Mouse (Mus musculus): ENCODE results near the gene Lelp1. TPM values are rescaled to one million over a fixed set of nuclear protein-coding genes. Genes with fewer than 3 reads are reported as not detected.

Gene Lelp1
- not detected for total RNA-seq (2021)
- long read RNA-seq, experiment 1, result 0 reads
- long read RNA-seq, experiment 2, result 0 reads

- no peak for DNase-seq (ENCODE audit: low spot score in 2 of 2)
Measured at GRCm38 (mm10) chr3:92142644-92143043, at the start of gene Lelp1. TSS of gene Lelp1 (minus strand) at chr3:92142744.

GRCm38 (mm10) chr3:92176880-92177279 lies 34.3 kb upstream of the Lelp1 start:
- DNase-seq (ENCODE audit: low spot score in 2 of 2), result no peak

- DNase-seq (ENCODE audit: low spot score in 2 of 2), result no peak
Measured at GRCm38 (mm10) chr3:92169847-92170246, 27.3 kb upstream of the Lelp1 start.

GRCm38 (mm10) chr3:92153322-92153721 lies 10.8 kb upstream of the Lelp1 start:
- no peak for DNase-seq (ENCODE audit: low spot score in 2 of 2)

- peak in 1 of 2 experiments; percentile 12 for DNase-seq (ENCODE audit: low spot score in 2 of 2)
Measured at GRCm38 (mm10) chr3:92150631-92151277, 8.2 kb upstream of the Lelp1 start.

- no peak for DNase-seq (ENCODE audit: low spot score in 2 of 2)
Measured at GRCm38 (mm10) chr3:92147913-92148312, 5.4 kb upstream of the Lelp1 start.

- no peak for DNase-seq (ENCODE audit: low spot score in 2 of 2)
Measured at GRCm38 (mm10) chr3:92147420-92147819, 4.9 kb upstream of the Lelp1 start.

GRCm38 (mm10) chr3:92123847-92124246 lies 18.7 kb downstream of the Lelp1 start, which contains the start of gene Prr9:
TSS of gene Prr9 (minus strand) at chr3:92123947.
- DNase-seq (ENCODE audit: low spot score in 2 of 2), result no peak

GRCm38 (mm10) chr3:92120902-92121301 lies 21.6 kb downstream of the Lelp1 start:
- DNase-seq (ENCODE audit: low spot score in 2 of 2), result no peak

GRCm38 (mm10) chr3:92117930-92118329 lies 24.6 kb downstream of the Lelp1 start:
- no peak for DNase-seq (ENCODE audit: low spot score in 2 of 2)

GRCm38 (mm10) chr3:92111526-92111925 lies 31.0 kb downstream of the Lelp1 start:
- no peak for DNase-seq (ENCODE audit: low spot score in 2 of 2)

- DNase-seq (ENCODE audit: low spot score in 2 of 2), result no peak
Measured at GRCm38 (mm10) chr3:92110790-92111189, 31.8 kb downstream of the Lelp1 start.

- DNase-seq (ENCODE audit: low spot score in 2 of 2), result no peak
Measured at GRCm38 (mm10) chr3:92106582-92106981, 36.0 kb downstream of the Lelp1 start.

Other genes starting within 250 kb of the Lelp1 start
- not detected for gene Pglyrp3, start 128.2 kb downstream of the Lelp1 start, total RNA-seq (2021)
- gene Lor, start 59.6 kb downstream of the Lelp1 start, total RNA-seq (2021), result under 1 TPM in 1 of 2 experiments, not detected in 1; 0.44 TPM
- gene Prr9, start 18.8 kb downstream of the Lelp1 start, total RNA-seq (2021), result not detected
- not detected for gene Sprr2a1, start 73.1 kb upstream of the Lelp1 start, total RNA-seq (2021)
- gene Sprr2a2, start 73.2 kb upstream of the Lelp1 start, total RNA-seq (2021), result 1 to 10 TPM in 1 of 2 experiments, not detected in 1; 1.6 TPM
- not detected for gene Sprr2a3, start 142.7 kb upstream of the Lelp1 start, total RNA-seq (2021)
- gene Sprr2b, start 173.9 kb upstream of the Lelp1 start, total RNA-seq (2021), result not detected
- gene Sprr2d, start 196.4 kb upstream of the Lelp1 start, total RNA-seq (2021), result not detected
- gene Sprr2e, start 209.4 kb upstream of the Lelp1 start, total RNA-seq (2021), result not detected
- gene Sprr2f, start 222.4 kb upstream of the Lelp1 start, total RNA-seq (2021), result not detected
- not detected for gene Sprr2h, start 242.9 kb upstream of the Lelp1 start, total RNA-seq (2021)